Mouse (Mus musculus): ENCODE measurements around the gene Vmp1.

GRCm38 (mm10) chr11:86587830-86588229 lies 95.8 kb downstream of the Vmp1 start:
- TF ChIP-seq POLR2A (IDR thresholded peaks at IDR 0.05; ENCODE audit: low read depth, low read length) (no peak), CTCF (conservative IDR thresholded peaks at IDR 0.05; ENCODE audit: insufficient read depth, insufficient read length, low read depth, low read length) (no peak)
